Mouse (Mus musculus): ENCODE data around the gene Adgrv1. TPM values are rescaled to one million over a fixed set of nuclear protein-coding genes. Genes with fewer than 3 reads are reported as not detected.
"Not testable (repeated sequence)": the region's sequence is repeated elsewhere in the genome, so short reads cannot be mapped to it uniquely, and the experiment has no call there.

The Adgrv1 gene
- total RNA-seq, 2 experiments from 2014 or later = not detected

- not testable (repeated sequence) for ATAC-seq (ENCODE audit: poor library complexity, severe bottlenecking)
Measured at GRCm38 (mm10) chr13:81627861-81628260, 5.1 kb downstream of the Adgrv1 start.

GRCm38 (mm10) chr13:81610349-81610748, 22.6 kb downstream of the Adgrv1 start:
- no peak for ATAC-seq (ENCODE audit: poor library complexity, severe bottlenecking)

GRCm38 (mm10) chr13:81606991-81607390, 26.0 kb downstream of the Adgrv1 start:
- ATAC-seq (ENCODE audit: poor library complexity, severe bottlenecking) = no peak

- no peak for ATAC-seq (ENCODE audit: poor library complexity, severe bottlenecking)
Measured at GRCm38 (mm10) chr13:81596910-81597607, 35.9 kb downstream of the Adgrv1 start.

GRCm38 (mm10) chr13:81578692-81579091, 54.3 kb downstream of the Adgrv1 start:
- no peak for ATAC-seq (ENCODE audit: poor library complexity, severe bottlenecking)

- no peak for ATAC-seq (ENCODE audit: poor library complexity, severe bottlenecking)
Measured at GRCm38 (mm10) chr13:81570241-81570821, 62.6 kb downstream of the Adgrv1 start.

GRCm38 (mm10) chr13:81550024-81550423, 82.9 kb downstream of the Adgrv1 start:
- ATAC-seq (ENCODE audit: poor library complexity, severe bottlenecking) = no peak

- ATAC-seq (ENCODE audit: poor library complexity, severe bottlenecking) = no peak
Measured at GRCm38 (mm10) chr13:81534916-81535315, 98.0 kb downstream of the Adgrv1 start.

- no peak for ATAC-seq (ENCODE audit: poor library complexity, severe bottlenecking)
Measured at GRCm38 (mm10) chr13:81526687-81527086, 106.3 kb downstream of the Adgrv1 start.

- no peak for ATAC-seq (ENCODE audit: poor library complexity, severe bottlenecking)
Measured at GRCm38 (mm10) chr13:81510142-81510541, 122.8 kb downstream of the Adgrv1 start.

- ATAC-seq (ENCODE audit: poor library complexity, severe bottlenecking) = no peak
Measured at GRCm38 (mm10) chr13:81497035-81497434, 135.9 kb downstream of the Adgrv1 start.

GRCm38 (mm10) chr13:81491971-81492370, 141.0 kb downstream of the Adgrv1 start:
- no peak for ATAC-seq (ENCODE audit: poor library complexity, severe bottlenecking)

- no peak for ATAC-seq (ENCODE audit: poor library complexity, severe bottlenecking)
Measured at GRCm38 (mm10) chr13:81486980-81487379, 146.0 kb downstream of the Adgrv1 start.

GRCm38 (mm10) chr13:81473750-81474149, 159.2 kb downstream of the Adgrv1 start:
- ATAC-seq (ENCODE audit: poor library complexity, severe bottlenecking) = no peak

- ATAC-seq (ENCODE audit: poor library complexity, severe bottlenecking) = no peak
Measured at GRCm38 (mm10) chr13:81466661-81467060, 166.3 kb downstream of the Adgrv1 start.

- no peak for ATAC-seq (ENCODE audit: poor library complexity, severe bottlenecking)
Measured at GRCm38 (mm10) chr13:81465794-81466193, 167.2 kb downstream of the Adgrv1 start.

GRCm38 (mm10) chr13:81449630-81450029, 183.3 kb downstream of the Adgrv1 start:
- no peak for ATAC-seq (ENCODE audit: poor library complexity, severe bottlenecking)

GRCm38 (mm10) chr13:81449198-81449597, 183.8 kb downstream of the Adgrv1 start:
- no peak for ATAC-seq (ENCODE audit: poor library complexity, severe bottlenecking)

- no peak for ATAC-seq (ENCODE audit: poor library complexity, severe bottlenecking)
Measured at GRCm38 (mm10) chr13:81441412-81441811, 191.5 kb downstream of the Adgrv1 start.

- peak; percentile 83 for ATAC-seq (ENCODE audit: poor library complexity, severe bottlenecking)
Measured at GRCm38 (mm10) chr13:81439390-81440025, 193.4 kb downstream of the Adgrv1 start.

GRCm38 (mm10) chr13:81437088-81437487, 195.9 kb downstream of the Adgrv1 start:
- peak; percentile 49 for ATAC-seq (ENCODE audit: poor library complexity, severe bottlenecking)
